Mouse (Mus musculus): ENCODE results near the gene Rfx7. TPM values are rescaled to one million over a fixed set of nuclear protein-coding genes. Genes with fewer than 3 reads are reported as not detected.

Gene Rfx7
- polyA plus RNA-seq, 1 experiment from 2014 or later, result 4.0 TPM

DNA sequence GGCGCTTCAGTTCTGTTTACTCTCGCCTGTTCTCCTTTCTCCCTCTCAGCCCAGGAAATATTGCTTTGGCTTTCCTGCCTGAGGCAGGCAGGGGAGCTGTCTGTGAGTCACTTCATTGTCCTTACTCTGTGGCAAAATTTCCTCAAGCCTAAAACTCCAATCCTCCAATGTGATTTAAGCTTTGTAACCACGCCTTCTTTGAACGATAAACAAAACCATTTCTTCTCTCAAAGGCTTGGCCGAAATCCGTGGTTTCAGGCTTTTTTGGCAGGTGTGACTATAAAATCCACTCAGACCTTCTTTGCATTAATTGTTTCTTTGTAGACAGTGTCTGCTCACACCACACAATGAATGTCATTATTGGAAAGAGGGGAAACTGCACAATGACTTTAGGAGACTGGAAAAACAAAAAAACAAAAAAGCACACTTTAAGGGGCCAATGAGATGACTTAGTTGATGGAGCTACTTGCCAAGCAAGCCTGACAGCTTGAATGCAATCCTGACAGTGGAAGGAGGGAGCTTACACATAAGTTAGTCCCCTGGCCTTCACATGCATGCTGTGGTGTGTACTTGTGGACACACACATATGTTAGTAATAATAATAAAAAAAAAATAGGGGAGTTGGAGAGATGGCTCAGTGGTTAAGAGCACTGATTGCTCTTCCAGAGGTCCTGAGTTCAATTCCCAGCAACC, 112.5 kb downstream of the Rfx7 start:
- 14% methylated on average over 6 of the region's 6 CpGs for WGBS

DNA sequence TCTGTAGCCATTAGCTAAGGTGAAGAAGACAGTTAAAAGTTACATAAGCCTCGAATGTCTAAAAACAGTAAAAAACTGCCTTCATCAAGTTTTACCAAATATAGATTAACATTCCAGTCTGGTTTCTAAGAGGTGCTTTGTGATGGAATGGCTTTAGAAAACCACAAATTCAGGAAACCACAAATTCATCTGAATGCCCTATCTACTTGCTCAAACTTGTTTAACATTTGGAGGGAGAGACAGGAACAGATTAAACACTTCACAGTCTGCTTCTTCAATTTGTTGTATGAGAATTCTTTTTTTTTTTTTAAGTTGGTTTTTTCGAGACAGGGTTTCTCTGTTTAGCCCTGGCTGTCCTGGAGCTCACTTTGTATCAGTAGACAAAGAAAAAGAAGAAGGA, 117.7 kb downstream of the Rfx7 start:
- 12% methylated on average over 2 of the region's 2 CpGs for WGBS
- Histone ChIP-seq H3K4me1 (ENCODE audit: insufficient read depth, low read depth, low read length) (0 out of 2 replicates have a peak, but pooled peaks cover 7% of the 10 kb centered on the region), H3K4me3 (ENCODE audit: low read depth, low read length) (no peak overlapping the region), H3K27me3 (replicated peaks; ENCODE audit: insufficient read depth, low read length) (no peaks in the 10 kb centered on the region), H3K4me2 (replicated peaks; ENCODE audit: low read depth, low read length) (no peak overlapping the region), H3K9ac (replicated peaks; ENCODE audit: low read depth) (no peak overlapping the region), H3K9me3 (ENCODE audit: low read length) (no peaks in the 10 kb centered on the region), H3K36me3 (ENCODE audit: insufficient read depth, low read length) (no peaks in the 10 kb centered on the region), H3K27ac (ENCODE audit: low read length) (no peak overlapping the region)
- no peak; the same call in 1 of the 2 replicates for TF ChIP-seq EP300 (IDR thresholded peaks at IDR 0.05)
- TF ChIP-seq CTCF (IDR thresholded peaks at IDR 0.05), result no peak
- DNase-seq (ENCODE audit: low spot score) (peak; percentile 74), ATAC-seq (no peak)

More for the DNA sequence above, 112.5 kb downstream of the Rfx7 start:
- peak; percentile 80 for DNase-seq (ENCODE audit: low spot score)
- Histone ChIP-seq H3K9me3 (ENCODE audit: low read length) (no peaks in the 10 kb centered on the region), H3K27ac (ENCODE audit: low read length) (peak overlapping the region; percentile 86), H3K36me3 (ENCODE audit: insufficient read depth, low read length) (no peaks in the 10 kb centered on the region), H3K4me1 (ENCODE audit: insufficient read depth, low read depth, low read length) (peaks cover 13% of the 10 kb centered on the region; the same call in 1 of the 2 replicates), H3K4me2 (replicated peaks; ENCODE audit: low read depth, low read length) (no peak overlapping the region), H3K9ac (replicated peaks; ENCODE audit: low read depth) (no peak overlapping the region; the same call in 1 of the 2 replicates), H3K4me3 (ENCODE audit: low read depth, low read length) (no peak overlapping the region), H3K27me3 (replicated peaks; ENCODE audit: insufficient read depth, low read length) (no peaks in the 10 kb centered on the region)
- no peak for TF ChIP-seq EP300 (IDR thresholded peaks at IDR 0.05)
- TF ChIP-seq CTCF (IDR thresholded peaks at IDR 0.05), result peak; percentile 3; the same call in 1 of the 2 replicates
- ATAC-seq, result 0 out of 2 replicates have a peak, but pooled peaks have one; percentile 3

DNA sequence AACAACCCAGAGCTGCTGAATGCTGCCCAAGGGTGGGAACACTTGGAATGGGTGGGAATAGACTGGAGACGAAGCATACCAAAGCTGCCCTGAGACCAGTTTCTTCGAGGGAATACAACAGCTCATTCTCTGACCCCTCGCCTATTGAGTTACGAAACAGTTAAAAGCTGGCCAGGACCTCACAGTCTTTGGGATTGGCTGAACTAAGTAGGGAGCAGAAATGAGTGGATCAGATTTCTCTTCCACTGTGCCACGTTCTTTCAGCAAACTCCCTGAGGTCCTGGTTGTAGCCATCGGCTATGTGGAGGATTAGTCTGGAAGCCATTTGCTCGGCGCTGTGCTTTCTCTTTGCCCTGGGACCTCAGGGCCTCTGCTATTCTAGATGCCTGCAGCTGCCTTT, 120.9 kb downstream of the Rfx7 start:
- WGBS, result 9% methylated on average over 8 of the region's 8 CpGs
- Histone ChIP-seq H3K4me2 (replicated peaks; ENCODE audit: low read depth, low read length) (no peak overlapping the region), H3K9ac (replicated peaks; ENCODE audit: low read depth) (no peak overlapping the region), H3K9me3 (ENCODE audit: low read length) (no peaks in the 10 kb centered on the region), H3K27me3 (replicated peaks; ENCODE audit: insufficient read depth, low read length) (no peaks in the 10 kb centered on the region), H3K36me3 (ENCODE audit: insufficient read depth, low read length) (no peaks in the 10 kb centered on the region), H3K4me3 (ENCODE audit: low read depth, low read length) (no peak overlapping the region), H3K27ac (ENCODE audit: low read length) (peak overlapping the region; percentile 34), H3K4me1 (ENCODE audit: insufficient read depth, low read depth, low read length) (peaks cover 14% of the 10 kb centered on the region)
- peak; percentile 46; the same call in 1 of the 2 replicates for TF ChIP-seq EP300 (IDR thresholded peaks at IDR 0.05)
- no peak for TF ChIP-seq CTCF (IDR thresholded peaks at IDR 0.05)
- DNase-seq (ENCODE audit: low spot score), result peak; percentile 86
- ATAC-seq, result peak; percentile 68

DNA sequence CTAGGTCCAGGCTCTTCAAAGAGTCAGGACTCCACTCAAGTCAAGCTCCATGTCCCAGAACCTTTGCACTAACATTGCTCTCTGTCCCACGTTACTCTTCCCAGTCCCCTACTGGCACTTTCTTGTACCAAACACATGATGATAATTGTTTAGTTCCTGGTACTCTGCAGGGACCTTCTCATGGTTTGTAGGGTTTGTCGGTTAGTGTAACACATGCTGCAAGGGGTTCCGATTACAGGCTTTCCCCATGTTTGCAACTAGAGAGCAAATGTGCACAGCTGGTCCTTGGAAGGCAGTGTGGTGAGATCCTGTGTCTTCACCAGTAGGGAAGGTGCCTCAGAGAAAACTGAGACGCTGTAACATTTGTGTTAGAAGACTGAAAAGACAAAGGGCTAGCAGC, 121.5 kb downstream of the Rfx7 start:
- no peaks in the 10 kb centered on the region for H3K9me3 ChIP-seq (ENCODE audit: low read length)
- H3K27me3 ChIP-seq (replicated peaks; ENCODE audit: insufficient read depth, low read length), result no peaks in the 10 kb centered on the region
- no peak overlapping the region for H3K4me2 ChIP-seq (replicated peaks; ENCODE audit: low read depth, low read length)
- H3K4me1 ChIP-seq (ENCODE audit: insufficient read depth, low read depth, low read length), result peaks cover 14% of the 10 kb centered on the region
- DNase-seq (ENCODE audit: low spot score) (peak; percentile 63), ATAC-seq (peak; percentile 13)
- peak; percentile 22 for TF ChIP-seq CTCF (IDR thresholded peaks at IDR 0.05)
- TF ChIP-seq EP300 (IDR thresholded peaks at IDR 0.05), result no peak
- peak overlapping the region; percentile 34 for H3K27ac ChIP-seq (ENCODE audit: low read length)
- H3K36me3 ChIP-seq (ENCODE audit: insufficient read depth, low read length), result no peaks in the 10 kb centered on the region
- WGBS, result 36% methylated on average over 4 of the region's 4 CpGs
- no peak overlapping the region for H3K9ac ChIP-seq (replicated peaks; ENCODE audit: low read depth)
- H3K4me3 ChIP-seq (ENCODE audit: low read depth, low read length), result no peak overlapping the region

DNA sequence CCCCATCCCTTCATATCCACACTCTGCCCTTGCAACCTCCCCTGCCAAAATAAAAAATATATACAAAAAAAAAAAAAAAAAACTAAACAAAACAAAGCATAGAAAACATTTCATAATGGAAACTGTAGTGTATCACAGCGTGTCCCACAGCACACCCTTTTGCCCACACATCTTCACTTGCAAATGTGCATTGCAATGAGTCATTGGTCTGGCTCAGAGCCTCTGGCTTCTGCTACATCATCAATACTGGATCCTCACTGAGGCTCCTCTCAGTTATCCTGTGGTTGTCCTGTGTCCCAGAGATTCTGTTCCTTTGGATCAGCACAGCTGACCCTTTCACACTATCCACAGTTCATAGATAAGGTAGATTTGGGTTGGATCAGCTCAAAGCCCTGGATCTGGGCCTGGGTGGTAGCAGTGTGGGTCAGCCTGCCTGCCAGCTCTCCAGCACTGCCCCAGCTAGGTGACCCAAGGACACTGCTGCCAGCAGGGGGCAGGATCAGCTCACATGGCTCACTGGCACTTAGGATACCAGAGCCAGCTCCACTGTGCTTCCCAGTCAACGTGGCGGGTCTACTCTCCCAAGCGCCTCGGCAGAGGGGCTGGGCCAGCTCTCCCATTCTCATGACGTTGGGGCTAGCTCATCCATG, 122.7 kb downstream of the Rfx7 start:
- Histone ChIP-seq H3K9me3 (ENCODE audit: low read length) (no peaks in the 10 kb centered on the region), H3K36me3 (ENCODE audit: insufficient read depth, low read length) (no peaks in the 10 kb centered on the region), H3K9ac (replicated peaks; ENCODE audit: low read depth) (no peak overlapping the region), H3K4me3 (ENCODE audit: low read depth, low read length) (no peak overlapping the region), H3K4me2 (replicated peaks; ENCODE audit: low read depth, low read length) (no peak overlapping the region), H3K27me3 (replicated peaks; ENCODE audit: insufficient read depth, low read length) (no peaks in the 10 kb centered on the region), H3K4me1 (ENCODE audit: insufficient read depth, low read depth, low read length) (peaks cover 14% of the 10 kb centered on the region), H3K27ac (ENCODE audit: low read length) (no peak overlapping the region)
- TF ChIP-seq CTCF (IDR thresholded peaks at IDR 0.05), result peak; percentile 89
- TF ChIP-seq EP300 (IDR thresholded peaks at IDR 0.05), result no peak
- 54% methylated on average over 6 of the region's 6 CpGs for whole genome bisulfite sequencing
- ATAC-seq, result peak; percentile 66
- peak; percentile 67 for DNase-seq (ENCODE audit: low spot score)

DNA sequence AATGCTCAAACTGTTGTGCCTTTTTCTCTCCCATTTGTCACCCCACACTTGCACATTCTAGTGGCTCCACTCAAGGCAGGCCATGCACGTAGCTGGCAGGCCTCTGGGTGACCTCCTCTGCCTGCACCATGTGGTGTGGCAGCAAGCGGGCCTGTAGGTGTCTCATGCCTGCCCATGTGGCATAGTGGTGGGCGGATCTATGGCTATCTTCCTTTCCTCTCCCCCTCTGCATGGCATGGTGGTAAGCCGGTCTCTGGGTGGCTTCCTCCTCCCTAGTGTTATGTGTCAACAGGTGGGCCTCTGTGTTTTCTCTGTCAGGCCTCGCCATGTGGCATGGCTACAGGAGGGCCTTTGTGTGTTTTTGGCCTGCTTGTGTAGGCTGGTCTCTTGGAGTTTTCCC, 123.6 kb downstream of the Rfx7 start:
- no peak for ATAC-seq
- DNase-seq (ENCODE audit: low spot score), result no peak
- 85% methylated on average over 5 of the region's 5 CpGs for WGBS
- Histone ChIP-seq H3K4me1 (ENCODE audit: insufficient read depth, low read depth, low read length) (peaks cover 14% of the 10 kb centered on the region), H3K4me2 (replicated peaks; ENCODE audit: low read depth, low read length) (no peak overlapping the region), H3K9ac (replicated peaks; ENCODE audit: low read depth) (no peak overlapping the region), H3K4me3 (ENCODE audit: low read depth, low read length) (no peak overlapping the region), H3K27me3 (replicated peaks; ENCODE audit: insufficient read depth, low read length) (no peaks in the 10 kb centered on the region), H3K36me3 (ENCODE audit: insufficient read depth, low read length) (no peaks in the 10 kb centered on the region), H3K27ac (ENCODE audit: low read length) (no peak overlapping the region), H3K9me3 (ENCODE audit: low read length) (no peaks in the 10 kb centered on the region)
- TF ChIP-seq EP300 (IDR thresholded peaks at IDR 0.05) (no peak), CTCF (IDR thresholded peaks at IDR 0.05) (no peak)
